Mouse (Mus musculus) kidney, postnatal 10 days (tissue): ENCODE measurements at regions not wholly inside any gene's neighbourhood (a gene's known extent, or its start where the extent isn't known, plus 50 kb on each side); places are given as distances from the start of the nearest gene placed in this dataset.
"Not testable (repeated sequence)": the region's sequence is repeated elsewhere in the genome, so short reads cannot be mapped to it uniquely, and the experiment has no call there.

Source experiments
- DNase-seq: peaks from one replicate; pipeline ENCODE4 v3.0.0; 2021; ENCODE audit warnings: mixed read lengths

- DNase-seq = no peak
Measured at GRCm38 (mm10) chr6:3319378-3319777, 80.0 kb downstream of the Samd9l start.

- peak; percentile 69 for DNase-seq
Measured at GRCm38 (mm10) chr6:3307598-3308220, 91.7 kb downstream of the Samd9l start.

GRCm38 (mm10) chr6:3304881-3305620, 94.3 kb downstream of the Samd9l start:
- DNase-seq = not testable (repeated sequence)

GRCm38 (mm10) chr6:3293316-3293715, 106.1 kb downstream of the Samd9l start:
- not testable (repeated sequence) for DNase-seq

- not testable (repeated sequence) for DNase-seq
Measured at GRCm38 (mm10) chr6:3291983-3292382, 107.4 kb downstream of the Samd9l start.

- not testable (repeated sequence) for DNase-seq
Measured at GRCm38 (mm10) chr6:3268726-3269125, 130.6 kb downstream of the Samd9l start.

- not testable (repeated sequence) for DNase-seq
Measured at GRCm38 (mm10) chr6:3265477-3265876, 133.9 kb downstream of the Samd9l start.
